Mouse (Mus musculus): ENCODE measurements around the gene Scn1a.

- no peak for TF ChIP-seq CTCF (IDR thresholded peaks at IDR 0.05)
- TF ChIP-seq POLR2A (IDR thresholded peaks at IDR 0.05; ENCODE audit: insufficient read depth, low read depth, low read length), result no peak
- TF ChIP-seq EP300 (IDR thresholded peaks at IDR 0.05; ENCODE audit: insufficient read depth, low read depth, low read length), result no peak
These were observed 196.6 kb downstream of the Scn1a start for GRCm38 (mm10) chr2:66244013-66244412.
